In the genomic region with DNA sequence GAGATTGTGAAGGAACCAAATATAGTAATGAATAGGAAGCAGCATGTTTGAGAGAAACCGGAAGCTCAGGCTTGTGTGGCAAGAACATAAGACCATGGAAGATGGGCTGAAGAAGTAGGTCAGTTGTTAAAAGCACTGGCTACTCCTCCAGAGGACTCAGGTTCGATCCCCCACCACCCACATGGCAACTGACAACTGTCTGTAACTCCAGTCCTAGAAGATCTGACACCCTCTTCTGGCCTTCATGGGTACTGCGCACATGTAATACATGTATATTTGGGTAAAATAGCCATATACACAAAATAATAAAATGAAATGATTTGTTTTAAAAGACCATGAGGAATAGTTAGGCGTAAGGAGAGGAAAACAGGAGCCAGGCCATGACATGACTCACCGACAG, we compare ENCODE assay signal across 15 mouse cellular contexts. TPM values are rescaled to one million over a fixed set of nuclear protein-coding genes. Genes with fewer than 3 reads are reported as not detected.
A peak's percentile ranks its signal among the peaks of the same experiment; 100 is the strongest.
DNase-seq lines count a peak whose midpoint lies in the region; ATAC-seq and TF ChIP-seq lines count a peak whose summit lies in the region.
"Had no signal": no experiment of that assay in that cellular context is flagged by ENCODE, and none has a peak within 500 bp of the region (broad histone marks: within the 10 kb centered on the region; RNA-seq: fewer than 3 reads in every experiment).

No protein-coding gene starts in this region.

- TF ChIP-seq EP300 in liver, embryonic 14.5 days (IDR thresholded peaks at IDR 0.05; ENCODE audit: low read depth): no peak

- ATAC-seq in liver, embryonic 14.5 days (ENCODE audit: insufficient read depth): no peak
- ATAC-seq: intestine, embryonic 16.5 days had no signal

- H3K4me2 ChIP-seq in liver, embryonic 14.5 days (ENCODE audit: low read depth): no peak overlapping the region
- H3K4me2 ChIP-seq: embryonic facial prominence, embryonic 13.5 days; liver, embryonic 13.5 days had no signal

- H3K9me3 ChIP-seq in liver, embryonic 14.5 days (ENCODE audit: control insufficient read depth, low read length): no peaks in the 10 kb centered on the region
- H3K9me3 ChIP-seq: forebrain, embryonic 10.5 days; liver, embryonic 13.5 days had no signal

- 75% methylated on average over 5 of the region's 5 CpGs for WGBS in liver, embryonic 14.5 days (ENCODE audit: insufficient replicate concordance)

- H3K27me3 ChIP-seq in liver, embryonic 14.5 days (ENCODE audit: control insufficient read depth, insufficient read depth, low read length): no peaks in the 10 kb centered on the region
- H3K27me3 ChIP-seq: embryonic facial prominence, embryonic 13.5 days; liver, embryonic 13.5 days had no signal

- no peak for DNase-seq in liver, embryonic 14.5 days (ENCODE audit: low read depth in 3 of 3, low spot score in 3 of 3)
- DNase-seq in liver (no peak), ES-CJ7 (ENCODE audit: low read depth, low spot score) (peak; percentile 39)
- peak; percentile 22 to 30 for DNase-seq in B cell, adult 2 months
- peak; percentile 15 for DNase-seq in induced T-regulatory cell, adult 2 months (ENCODE audit: low read depth)
- no peak for DNase-seq in spleen, postnatal 36 days (ENCODE audit: low spot score in 2 of 2)
- no peak for DNase-seq in urinary bladder, adult 2 months (ENCODE audit: low spot score)
- DNase-seq: cerebellum, adult 18-20 months; left cerebral cortex, postnatal 4 days; liver, embryonic 13.5 days; retina, postnatal 1 day had no signal

- H3K4me3 ChIP-seq in liver, embryonic 14.5 days (ENCODE audit: insufficient read depth in 1 of 2, low read depth in 2 of 2, low read length in 2 of 2): no peak overlapping the region
- H3K4me3 ChIP-seq: embryonic facial prominence, embryonic 13.5 days; forebrain, embryonic 10.5 days; liver, embryonic 13.5 days; myocyte had no signal

- H3K36me3 ChIP-seq in liver, embryonic 14.5 days (replicated peaks; ENCODE audit: control insufficient read depth, insufficient read depth, low read depth): no peaks in the 10 kb centered on the region
- H3K36me3 ChIP-seq: embryonic facial prominence, embryonic 13.5 days; forebrain, embryonic 10.5 days; liver, embryonic 13.5 days had no signal

- no peak overlapping the region for H3K27ac ChIP-seq in liver, embryonic 14.5 days
- H3K27ac ChIP-seq: embryonic facial prominence, embryonic 13.5 days; forebrain, embryonic 10.5 days; liver, embryonic 13.5 days had no signal

- H3K9ac ChIP-seq in liver, embryonic 14.5 days (replicated peaks): no peak overlapping the region
- H3K9ac ChIP-seq: embryonic facial prominence, embryonic 13.5 days; liver, embryonic 13.5 days had no signal

- peak; percentile 36 for TF ChIP-seq CTCF in liver, embryonic 14.5 days (IDR thresholded peaks at IDR 0.05; ENCODE audit: low read depth)

- H3K4me1 ChIP-seq in liver, embryonic 14.5 days (replicated peaks; ENCODE audit: control insufficient read depth in 2 of 2, insufficient read depth in 2 of 2, low read length in 1 of 2): no peaks in the 10 kb centered on the region
- H3K4me1 ChIP-seq: forebrain, embryonic 10.5 days; liver, embryonic 13.5 days had no signal

RNA-seq across cellular contexts. Expression of a gene that starts 39.8 kb away (rescaled TPM):
- 48.4 and 62.3 TPM in 2 replicates for polyA plus RNA-seq in liver, embryonic 14.5 days (2012; rRNA removed)
- polyA plus RNA-seq in liver, embryonic 14.5 days (2014; fragmentation: Nextera tagmentation; extraction: Ambion mirVana): 116 and 120 TPM in 2 replicates
- 169 and 171 TPM in 2 replicates for polyA plus RNA-seq in urinary bladder, adult 2 months (2012; rRNA removed)

Comparison
In these comparisons a context has a peak if more than half of its experiments do, and no peak if none do; other contexts are left out.
1. DNase-seq: peak in B cell, adult 2 months (2 of 2), ES-CJ7 (single experiment) and induced T-regulatory cell, adult 2 months (single experiment); none in liver, embryonic 14.5 days (0 of 3), liver (single experiment), spleen, postnatal 36 days (0 of 2) and urinary bladder, adult 2 months (single experiment).